Mouse (Mus musculus): Measurements from ENCODE around the gene Ttyh2. TPM values are rescaled to one million over a fixed set of nuclear protein-coding genes. Genes with fewer than 3 reads are reported as not detected.

The Ttyh2 gene
- polyA plus RNA-seq, 1 experiment from 2014 or later, result 25.1 TPM

DNA sequence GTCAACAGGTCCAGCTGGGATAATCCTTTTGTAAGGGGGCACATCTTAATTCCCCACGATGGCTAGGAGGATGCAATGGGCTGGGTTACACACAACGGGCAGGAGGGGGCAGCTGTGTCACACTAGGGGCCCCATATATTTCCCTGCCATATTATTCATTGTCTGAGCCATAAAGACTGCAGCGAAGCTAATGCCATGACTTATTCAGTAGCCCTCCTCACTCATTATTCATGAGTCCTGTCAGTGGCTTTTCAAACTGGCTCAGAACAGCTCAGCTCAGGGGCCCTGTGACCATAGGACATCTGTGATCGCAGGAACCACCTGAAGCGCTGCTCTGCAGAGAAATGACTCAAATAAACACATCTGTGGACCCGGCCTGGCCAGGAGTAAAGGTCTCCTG lies 66.2 kb downstream of the Ttyh2 start:
- Histone ChIP-seq H3K9ac (replicated peaks; ENCODE audit: low read depth, low read length) (no peak overlapping the region), H3K9me3 (ENCODE audit: control insufficient read depth, low read length) (no peaks in the 10 kb centered on the region), H3K27me3 (replicated peaks; ENCODE audit: control insufficient read depth, insufficient read depth, low read length) (no peaks in the 10 kb centered on the region), H3K27ac (ENCODE audit: low read length) (no peak overlapping the region), H3K36me3 (ENCODE audit: control insufficient read depth, insufficient read depth) (no peaks in the 10 kb centered on the region), H3K4me3 (replicated peaks; ENCODE audit: low read length) (no peak overlapping the region), H3K4me2 (ENCODE audit: low read length) (no peak overlapping the region), H3K4me1 (replicated peaks; ENCODE audit: control insufficient read depth, insufficient read depth, low read length) (peaks cover 11% of the 10 kb centered on the region)
- ATAC-seq, result no peak
- WGBS, result 14% methylated on average over 6 of the region's 6 CpGs

GRCm38 (mm10) chr11:114745134-114745533 lies 69.9 kb downstream of the Ttyh2 start:
- peak overlapping the region; percentile 51 for H3K4me2 ChIP-seq (ENCODE audit: low read length)
- H3K27ac ChIP-seq (ENCODE audit: low read length), result no peak overlapping the region
- peak overlapping the region; percentile 15; the same call in 1 of the 2 replicates for H3K4me3 ChIP-seq (replicated peaks; ENCODE audit: low read length)
- no peaks in the 10 kb centered on the region for H3K36me3 ChIP-seq (ENCODE audit: control insufficient read depth, insufficient read depth)
- WGBS, result 0% methylated on average over 12 of the region's 12 CpGs
- peaks cover 7% of the 10 kb centered on the region for H3K4me1 ChIP-seq (replicated peaks; ENCODE audit: control insufficient read depth, insufficient read depth, low read length)
- no peaks in the 10 kb centered on the region for H3K9me3 ChIP-seq (ENCODE audit: control insufficient read depth, low read length)
- H3K9ac ChIP-seq (replicated peaks; ENCODE audit: low read depth, low read length), result no peak overlapping the region; the same call in 1 of the 2 replicates
- no peaks in the 10 kb centered on the region for H3K27me3 ChIP-seq (replicated peaks; ENCODE audit: control insufficient read depth, insufficient read depth, low read length)
- peak; percentile 72 for ATAC-seq

- Histone ChIP-seq H3K4me2 (ENCODE audit: low read length) (no peak overlapping the region), H3K36me3 (ENCODE audit: control insufficient read depth, insufficient read depth) (no peaks in the 10 kb centered on the region), H3K4me3 (replicated peaks; ENCODE audit: low read length) (no peak overlapping the region), H3K27ac (ENCODE audit: low read length) (no peak overlapping the region), H3K27me3 (replicated peaks; ENCODE audit: control insufficient read depth, insufficient read depth, low read length) (no peaks in the 10 kb centered on the region), H3K9ac (replicated peaks; ENCODE audit: low read depth, low read length) (no peak overlapping the region), H3K9me3 (ENCODE audit: control insufficient read depth, low read length) (no peaks in the 10 kb centered on the region), H3K4me1 (replicated peaks; ENCODE audit: control insufficient read depth, insufficient read depth, low read length) (0 out of 2 replicates have a peak, but pooled peaks cover 2% of the 10 kb centered on the region)
- WGBS, result 87% methylated on average over 12 of the region's 12 CpGs
- no peak for ATAC-seq
These were observed 72.4 kb downstream of the Ttyh2 start for GRCm38 (mm10) chr11:114747564-114748138.

- Histone ChIP-seq H3K27me3 (replicated peaks; ENCODE audit: control insufficient read depth, insufficient read depth, low read length) (peaks cover 8% of the 10 kb centered on the region; the same call in 1 of the 2 replicates), H3K9me3 (ENCODE audit: control insufficient read depth, low read length) (no peaks in the 10 kb centered on the region), H3K4me2 (ENCODE audit: low read length) (peak within 1 kb of the TSS; percentile 81), H3K36me3 (ENCODE audit: control insufficient read depth, insufficient read depth) (no peaks in the 10 kb centered on the region), H3K27ac (ENCODE audit: low read length) (no peak within 1 kb of the TSS), H3K4me1 (replicated peaks; ENCODE audit: control insufficient read depth, insufficient read depth, low read length) (peaks cover 12% of the 10 kb centered on the region), H3K4me3 (replicated peaks; ENCODE audit: low read length) (peak within 1 kb of the TSS; percentile 48), H3K9ac (replicated peaks; ENCODE audit: low read depth, low read length) (peak within 1 kb of the TSS; percentile 50)
- peak; percentile 43; the same call in 1 of the 2 replicates for ATAC-seq
- WGBS, result 2% methylated on average over 51 of the region's 51 CpGs
These were observed 89.9 kb downstream of the Ttyh2 start, which contains the start of gene Kif19a for GRCm38 (mm10) chr11:114764820-114765818. Kif19a (plus strand) TSS chr11:114765388.

DNA sequence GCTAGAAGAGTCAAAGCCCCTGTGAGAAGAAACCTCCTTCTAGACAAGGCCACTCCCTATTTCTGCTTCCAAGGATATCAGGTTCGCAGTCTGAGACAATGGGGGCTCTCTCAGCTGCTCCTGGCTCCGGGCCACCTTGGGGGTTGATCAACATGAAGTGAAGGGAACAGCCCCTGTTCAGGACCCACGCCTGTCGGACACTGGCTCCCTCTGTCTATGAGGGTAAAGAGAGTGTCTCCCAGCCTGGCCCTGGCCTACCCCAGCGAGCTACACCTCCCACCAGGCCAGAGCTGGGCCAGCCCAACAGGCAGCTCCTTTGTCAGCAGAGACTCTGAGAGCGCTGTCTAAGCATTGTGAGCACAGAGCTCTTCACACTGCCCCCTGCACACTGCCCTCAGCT lies 94.7 kb downstream of the Ttyh2 start:
- H3K27me3 ChIP-seq (replicated peaks; ENCODE audit: control insufficient read depth, insufficient read depth, low read length), result peaks cover 4% of the 10 kb centered on the region; the same call in 1 of the 2 replicates
- H3K4me1 ChIP-seq (replicated peaks; ENCODE audit: control insufficient read depth, insufficient read depth, low read length), result peaks cover 12% of the 10 kb centered on the region
- no peak overlapping the region for H3K27ac ChIP-seq (ENCODE audit: low read length)
- no peak overlapping the region for H3K4me3 ChIP-seq (replicated peaks; ENCODE audit: low read length)
- H3K4me2 ChIP-seq (ENCODE audit: low read length), result no peak overlapping the region
- no peak for ATAC-seq
- no peaks in the 10 kb centered on the region for H3K36me3 ChIP-seq (ENCODE audit: control insufficient read depth, insufficient read depth)
- whole genome bisulfite sequencing, result 24% methylated on average over 6 of the region's 6 CpGs
- no peaks in the 10 kb centered on the region for H3K9me3 ChIP-seq (ENCODE audit: control insufficient read depth, low read length)
- H3K9ac ChIP-seq (replicated peaks; ENCODE audit: low read depth, low read length), result no peak overlapping the region

Other genes with a start within 250 kb of the Ttyh2 start
- 637 and 697 TPM in 2 replicates for gene Rpl38, start 6.9 kb upstream of the Ttyh2 start, polyA plus RNA-seq (2015; fragmentation: Nextera tagmentation; extraction: Ambion mirVana)
- gene Dnaic2, start 52.0 kb downstream of the Ttyh2 start, polyA plus RNA-seq (2015; fragmentation: Nextera tagmentation; extraction: Ambion mirVana), result 1.5 and 2.0 TPM in 2 replicates
- 0.26 and 0.66 TPM in 2 replicates for gene Kif19a, start 90.0 kb downstream of the Ttyh2 start, polyA plus RNA-seq (2015; fragmentation: Nextera tagmentation; extraction: Ambion mirVana)
- 18.5 and 19.4 TPM in 2 replicates for gene Btbd17, start 120.5 kb downstream of the Ttyh2 start, polyA plus RNA-seq (2015; fragmentation: Nextera tagmentation; extraction: Ambion mirVana)
- not detected in 2 replicates for gene Gpr142, start 123.5 kb downstream of the Ttyh2 start, polyA plus RNA-seq (2015; fragmentation: Nextera tagmentation; extraction: Ambion mirVana)
- gene Gprc5c, start 175.7 kb downstream of the Ttyh2 start, polyA plus RNA-seq (2015; fragmentation: Nextera tagmentation; extraction: Ambion mirVana), result 6.1 and 7.0 TPM in 2 replicates
- 0.94 and 0.95 TPM in 2 replicates for gene Cd300a, start 214.6 kb downstream of the Ttyh2 start, polyA plus RNA-seq (2015; fragmentation: Nextera tagmentation; extraction: Ambion mirVana)

Data from forebrain, embryonic 16.5 days (tissue).